8 mouse cellular contexts compared by ENCODE assay signal in genomic region chrX:142390909-142391265, GRCm38 (mm10). TPM values are rescaled to one million over a fixed set of nuclear protein-coding genes. Genes with fewer than 3 reads are reported as not detected.
A peak's percentile ranks its signal among the peaks of the same experiment; 100 is the strongest.
DNase-seq lines count a peak whose midpoint lies in the region; ATAC-seq and TF ChIP-seq lines count a peak whose summit lies in the region.

No protein-coding gene starts in this region.

- H3K27ac ChIP-seq in liver, embryonic 14.5 days: peak overlapping the region; percentile 8

- H3K9me3 ChIP-seq in erythroblast, embryonic 14.5 days (ENCODE audit: control insufficient read depth, low read length): peaks cover 4% of the 10 kb centered on the region; the same call in 1 of the 2 replicates
- H3K9me3 ChIP-seq in liver, embryonic 14.5 days (ENCODE audit: control insufficient read depth, low read length): no peaks in the 10 kb centered on the region

- 24% methylated on average over 7 of the region's 7 CpGs for WGBS in liver, embryonic 14.5 days (ENCODE audit: insufficient replicate concordance)

- peak overlapping the region; percentile 75 for H3K9ac ChIP-seq in liver, embryonic 14.5 days (replicated peaks)

- peaks cover 4% of the 10 kb centered on the region for H3K36me3 ChIP-seq in erythroblast, embryonic 14.5 days (ENCODE audit: control insufficient read depth)
- H3K36me3 ChIP-seq in liver, embryonic 14.5 days (replicated peaks; ENCODE audit: control insufficient read depth, insufficient read depth, low read depth): no peaks in the 10 kb centered on the region

- peak overlapping the region; percentile 86 for H3K4me3 ChIP-seq in erythroblast, embryonic 14.5 days (replicated peaks)
- peak overlapping the region; percentile 68 to 84 for H3K4me3 ChIP-seq in liver, embryonic 14.5 days (ENCODE audit: insufficient read depth in 1 of 2, low read depth in 2 of 2, low read length in 2 of 2)

- peak overlapping the region; percentile 71 for H3K4me2 ChIP-seq in liver, embryonic 14.5 days (ENCODE audit: low read depth)

- H3K4me1 ChIP-seq in erythroblast, embryonic 14.5 days (ENCODE audit: control insufficient read depth): peaks cover 23% of the 10 kb centered on the region
- peaks cover 0 to 9% of the 10 kb centered on the region in 2 experiments; a peak in 2 of 4 replicates for H3K4me1 ChIP-seq in liver, embryonic 14.5 days (replicated peaks; ENCODE audit: control insufficient read depth in 2 of 2, insufficient read depth in 2 of 2, low read length in 1 of 2)

- TF ChIP-seq EP300 in liver, embryonic 14.5 days (IDR thresholded peaks at IDR 0.05; ENCODE audit: low read depth): no peak

- DNase-seq in thymus, postnatal 0 days (ENCODE audit: low spot score): peak; percentile 27
- no peak for DNase-seq in thymus, postnatal 25 days
- no peak for DNase-seq in liver, embryonic 14.5 days (ENCODE audit: low read depth in 3 of 3, low spot score in 3 of 3)
- no peak for DNase-seq in layer of hippocampus, adult 9-10 months (ENCODE audit: low spot score)
- DNase-seq in left cerebral cortex, postnatal 4 days: no peak
- no peak for DNase-seq in B cell, adult 2 months

- no peak; the same call in 1 of the 2 replicates for ATAC-seq in erythroblast, adult 5-6 weeks (replicated peaks; ENCODE audit: low FRiP score, poor library complexity, severe bottlenecking)
- no peak for ATAC-seq in liver, embryonic 14.5 days (ENCODE audit: insufficient read depth)

- TF ChIP-seq CTCF in liver, embryonic 14.5 days (IDR thresholded peaks at IDR 0.05; ENCODE audit: low read depth): no peak

- intact Hi-C loops in left cerebral cortex, postnatal 4 days (cut with DNase I): no loop called here

- H3K27me3 ChIP-seq in erythroblast, embryonic 14.5 days (ENCODE audit: control insufficient read depth): peaks cover 2% of the 10 kb centered on the region; the same call in 1 of the 2 replicates
- H3K27me3 ChIP-seq in liver, embryonic 14.5 days (ENCODE audit: control insufficient read depth, insufficient read depth, low read length): no peaks in the 10 kb centered on the region

RNA-seq across cellular contexts. Expression of gene Acsl4, which starts 0.6 kb away (rescaled TPM):
- 0.04 TPM in 2 replicates for polyA plus RNA-seq in erythroblast, embryonic 14.5 days (2012)
- total RNA-seq in erythroblast, adult 5-6 weeks (2015; ENCODE audit: low replicate concordance): 9.6 and 10.7 TPM in 2 replicates
- total RNA-seq in erythroblast, adult 5-6 weeks (2017; ENCODE audit: low replicate concordance): 13.8 and 15.4 TPM in 2 replicates
- 20.9 and 22.1 TPM in 2 replicates for polyA plus RNA-seq in thymus, postnatal 0 days (2015; fragmentation: Nextera tagmentation; extraction: Ambion mirVana)
- 4.2 and 6.4 TPM in 2 replicates for polyA plus RNA-seq in liver, embryonic 14.5 days (2012; rRNA removed)
- polyA plus RNA-seq in liver, embryonic 14.5 days (2014; fragmentation: Nextera tagmentation; extraction: Ambion mirVana): 15.7 and 16.1 TPM in 2 replicates
- 10 to 100 TPM; 59.3 to 59.6 TPM for total RNA-seq in left cerebral cortex, postnatal 4 days (2021)
